Mouse (Mus musculus) forebrain, embryonic 14.5 days (tissue): Measurements from ENCODE around the gene Dner. TPM values are rescaled to one million over a fixed set of nuclear protein-coding genes. Genes with fewer than 3 reads are reported as not detected.
A peak's percentile ranks its signal among the peaks of the same experiment; 100 is the strongest.

Experiments
- ATAC-seq: fragments of 200-750 bp; cut with Nextera tagmentation; 2 replicates; pipeline ENCODE4 v1.8.0; 2017; ENCODE audit warnings: mild to moderate bottlenecking, moderate library complexity
- DNase-seq: peaks from one replicate; pipeline ENCODE4 v3.0.0-alpha.2; 2015; ENCODE audit warnings: low spot score
- H3K27ac ChIP-seq: fragments of 300-500 bp; sonication (generic); 2 replicates; pipeline ENCODE4 v1.5.1; 2014; ENCODE audit warnings: low read depth, mild to moderate bottlenecking, control low read depth, low read length, moderate library complexity
- H3K27me3 ChIP-seq: fragments of 300-500 bp; sonication (generic); replicated peaks from 2 replicates; pipeline ENCODE4 v1.6.1; 2014; ENCODE audit warnings: low read length, control low read depth, mixed read lengths; ENCODE audit not compliant: control insufficient read depth, insufficient read depth
- H3K36me3 ChIP-seq: fragments of 300-500 bp; sonication (generic); 2 replicates; pipeline ENCODE4 v1.6.1; 2014; ENCODE audit warnings: low read length, control low read depth; ENCODE audit not compliant: control insufficient read depth, insufficient read depth
- H3K4me1 ChIP-seq: fragments of 300-500 bp; sonication (generic); 2 replicates; pipeline ENCODE4 v1.6.1; 2014; ENCODE audit warnings: antibody characterized with exemption, low read length, control low read depth; ENCODE audit not compliant: control insufficient read depth, insufficient read depth
- H3K4me2 ChIP-seq: fragments of 300-500 bp; sonication (generic); 2 replicates; pipeline ENCODE4 v1.6.1; 2014; ENCODE audit warnings: mild to moderate bottlenecking, control low read depth, low read length
- H3K4me3 ChIP-seq: fragments of 300-500 bp; sonication (generic); 2 replicates; pipeline ENCODE4 v1.5.1; 2014; ENCODE audit warnings: low read depth, low read length, control low read depth
- H3K9ac ChIP-seq: fragments of 300-500 bp; sonication (generic); 2 replicates; pipeline ENCODE4 v1.6.1; 2014; ENCODE audit warnings: mild to moderate bottlenecking, low read length, control low read depth, moderate library complexity
- H3K9me3 ChIP-seq: fragments of 300-500 bp; sonication (generic); replicated peaks from 2 replicates; pipeline ENCODE4 v1.6.1; 2016; ENCODE audit warnings: low read length, control low read depth, mixed read lengths; ENCODE audit not compliant: control insufficient read depth
- WGBS: fragments of 180-500 bp; shearing (Covaris S2); extraction: QIAGEN DNeasy Blood & Tissue Kit; methylation state at CpG from one replicate; pipeline ENCODE4 v1.1.7; 2014; 5-methylcytosine and 5-hydroxymethylcytosine counted together
- polyA plus RNA-seq: library from polyadenylated mRNA; unstranded; fragments of >200 nt; fragmentation: Nextera tagmentation; extraction: Ambion mirVana; gene quantifications from 2 replicates; pipeline ENCODE4 v1.2.1, GENCODE M21; 2014

Gene Dner
- polyA plus RNA-seq, 1 experiment from 2014 or later, result 103 TPM

GRCm38 (mm10) chr1:84428331-84428730, 267.7 kb downstream of the Dner start:
- DNase-seq (no peak), ATAC-seq (no peak)
- no peak overlapping the region for H3K9ac ChIP-seq
- H3K4me1 ChIP-seq, result no peaks in the 10 kb centered on the region
- no peaks in the 10 kb centered on the region for H3K36me3 ChIP-seq
- WGBS, result 83% methylated on average over 1 of the region's 1 CpGs
- H3K27me3 ChIP-seq, result no peaks in the 10 kb centered on the region
- H3K9me3 ChIP-seq, result no peaks in the 10 kb centered on the region
- H3K4me2 ChIP-seq, result no peak overlapping the region
- no peak overlapping the region for H3K27ac ChIP-seq
- no peak overlapping the region for H3K4me3 ChIP-seq

GRCm38 (mm10) chr1:84427757-84428156, 268.3 kb downstream of the Dner start:
- Histone ChIP-seq H3K27me3 (no peaks in the 10 kb centered on the region), H3K9ac (no peak overlapping the region), H3K9me3 (no peaks in the 10 kb centered on the region), H3K4me3 (no peak overlapping the region), H3K36me3 (no peaks in the 10 kb centered on the region), H3K4me1 (no peaks in the 10 kb centered on the region), H3K27ac (no peak overlapping the region), H3K4me2 (no peak overlapping the region)
- ATAC-seq (peak; percentile 42; the same call in 1 of the 2 replicates), DNase-seq (peak; percentile 24)
- 74% methylated on average over 11 of the region's 11 CpGs for WGBS

GRCm38 (mm10) chr1:84426679-84427078, 269.3 kb downstream of the Dner start:
- H3K36me3 ChIP-seq, result no peaks in the 10 kb centered on the region
- no peaks in the 10 kb centered on the region for H3K9me3 ChIP-seq
- H3K27ac ChIP-seq, result no peak overlapping the region
- 82% methylated on average over 5 of the region's 5 CpGs for WGBS
- no peaks in the 10 kb centered on the region for H3K27me3 ChIP-seq
- no peak overlapping the region for H3K9ac ChIP-seq
- H3K4me2 ChIP-seq, result no peak overlapping the region
- peaks cover 3% of the 10 kb centered on the region; the same call in 1 of the 2 replicates for H3K4me1 ChIP-seq
- no peak for ATAC-seq
- no peak for DNase-seq
- H3K4me3 ChIP-seq, result no peak overlapping the region

- WGBS, result 43% methylated on average over 2 of the region's 2 CpGs
- ATAC-seq, result peak; percentile 29; the same call in 1 of the 2 replicates
- DNase-seq, result peak; percentile 63
Measured at GRCm38 (mm10) chr1:84422881-84423280, 273.1 kb downstream of the Dner start.

GRCm38 (mm10) chr1:84421845-84422244, 274.2 kb downstream of the Dner start:
- no peak overlapping the region for H3K9ac ChIP-seq
- H3K36me3 ChIP-seq, result no peaks in the 10 kb centered on the region
- no peak overlapping the region for H3K27ac ChIP-seq
- 91% methylated on average over 1 of the region's 1 CpGs for WGBS
- no peak for DNase-seq
- H3K4me2 ChIP-seq, result no peak overlapping the region
- no peaks in the 10 kb centered on the region for H3K27me3 ChIP-seq
- H3K4me1 ChIP-seq, result peaks cover 19% of the 10 kb centered on the region
- no peak overlapping the region for H3K4me3 ChIP-seq
- no peak for ATAC-seq
- H3K9me3 ChIP-seq, result no peaks in the 10 kb centered on the region

More at GRCm38 (mm10) chr1:84422881-84423280, 273.1 kb downstream of the Dner start:
- Histone ChIP-seq H3K36me3 (no peaks in the 10 kb centered on the region), H3K4me3 (no peak overlapping the region), H3K9ac (no peak overlapping the region), H3K9me3 (no peaks in the 10 kb centered on the region), H3K4me1 (peaks cover 10% of the 10 kb centered on the region), H3K4me2 (no peak overlapping the region), H3K27ac (no peak overlapping the region), H3K27me3 (no peaks in the 10 kb centered on the region)

GRCm38 (mm10) chr1:84419416-84419815, 276.6 kb downstream of the Dner start:
- Histone ChIP-seq H3K4me1 (peaks cover 19% of the 10 kb centered on the region), H3K9ac (no peak overlapping the region), H3K36me3 (no peaks in the 10 kb centered on the region), H3K4me2 (no peak overlapping the region), H3K9me3 (no peaks in the 10 kb centered on the region), H3K27me3 (no peaks in the 10 kb centered on the region), H3K4me3 (no peak overlapping the region), H3K27ac (no peak overlapping the region)
- DNase-seq (no peak), ATAC-seq (no peak)
- 56% methylated on average over 2 of the region's 2 CpGs for WGBS

- no peaks in the 10 kb centered on the region for H3K9me3 ChIP-seq
- no peaks in the 10 kb centered on the region for H3K27me3 ChIP-seq
- no peak overlapping the region for H3K4me3 ChIP-seq
- DNase-seq (no peak), ATAC-seq (peak; percentile 18; the same call in 1 of the 2 replicates)
- WGBS, result 18% methylated on average over 9 of the region's 9 CpGs
- peaks cover 19% of the 10 kb centered on the region for H3K4me1 ChIP-seq
- H3K9ac ChIP-seq, result no peak overlapping the region
- no peak overlapping the region for H3K27ac ChIP-seq
- no peaks in the 10 kb centered on the region for H3K36me3 ChIP-seq
- H3K4me2 ChIP-seq, result no peak overlapping the region
Measured at GRCm38 (mm10) chr1:84418511-84418910, 277.5 kb downstream of the Dner start.

GRCm38 (mm10) chr1:84417761-84418238, 278.2 kb downstream of the Dner start:
- Histone ChIP-seq H3K9me3 (no peaks in the 10 kb centered on the region), H3K27ac (no peak overlapping the region), H3K4me3 (no peak overlapping the region), H3K36me3 (no peaks in the 10 kb centered on the region), H3K9ac (no peak overlapping the region), H3K4me1 (peaks cover 19% of the 10 kb centered on the region), H3K27me3 (no peaks in the 10 kb centered on the region), H3K4me2 (no peak overlapping the region)
- WGBS, result 35% methylated on average over 9 of the region's 9 CpGs
- ATAC-seq (peak; percentile 70), DNase-seq (peak; percentile 69)

- Histone ChIP-seq H3K27ac (no peak overlapping the region), H3K4me2 (no peak overlapping the region), H3K36me3 (no peaks in the 10 kb centered on the region), H3K4me1 (peaks cover 16% of the 10 kb centered on the region), H3K27me3 (no peaks in the 10 kb centered on the region), H3K4me3 (no peak overlapping the region), H3K9me3 (no peaks in the 10 kb centered on the region), H3K9ac (no peak overlapping the region)
- 16% methylated on average over 6 of the region's 6 CpGs for WGBS
- DNase-seq (no peak), ATAC-seq (no peak; the same call in 1 of the 2 replicates)
Measured at GRCm38 (mm10) chr1:84417276-84417675, 278.7 kb downstream of the Dner start.
